Mouse (Mus musculus): Measurements from ENCODE around the gene Acss2.

DNA sequence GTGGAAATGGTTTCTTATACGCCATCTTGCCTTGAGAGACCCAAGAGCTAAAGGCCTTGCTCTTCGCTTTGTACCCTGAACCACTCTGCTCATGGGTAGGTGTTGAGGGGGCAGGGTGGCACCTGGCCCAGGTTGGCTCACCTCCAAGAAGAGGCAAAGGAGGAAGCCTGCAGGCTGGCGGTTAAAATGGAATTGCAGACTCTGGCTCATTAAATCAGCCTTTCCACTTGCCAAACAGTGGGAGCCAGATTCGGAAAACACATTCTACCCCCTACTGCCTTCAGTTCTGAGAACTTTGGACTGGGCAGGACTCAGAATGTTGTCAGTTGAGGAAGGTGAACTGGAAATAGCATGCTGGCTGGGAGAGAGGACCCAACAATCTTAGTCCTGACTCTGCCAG, 57.0 kb downstream of the Acss2 start:
- TF ChIP-seq POLR2A (IDR thresholded peaks at IDR 0.05; ENCODE audit: low read depth, low read length), result no peak
- no peak; the same call in 1 of the 2 replicates for TF ChIP-seq CTCF (conservative IDR thresholded peaks at IDR 0.05; ENCODE audit: insufficient read depth, insufficient read length, low read depth, low read length)
